Mouse (Mus musculus) E14TG2a.4 (cell line): ENCODE data around the gene Apoa2.

ENCODE experiments used
- CTCF ChIP-seq: conservative IDR thresholded peaks from 2 replicates; pipeline ENCODE4 v1.5.1; 2014; ENCODE audit warnings: low read length
- POU5F1 ChIP-seq: IDR thresholded peaks from 2 replicates; pipeline ENCODE4 v1.6.1; 2014; ENCODE audit warnings: low read length, borderline replicate concordance

DNA sequence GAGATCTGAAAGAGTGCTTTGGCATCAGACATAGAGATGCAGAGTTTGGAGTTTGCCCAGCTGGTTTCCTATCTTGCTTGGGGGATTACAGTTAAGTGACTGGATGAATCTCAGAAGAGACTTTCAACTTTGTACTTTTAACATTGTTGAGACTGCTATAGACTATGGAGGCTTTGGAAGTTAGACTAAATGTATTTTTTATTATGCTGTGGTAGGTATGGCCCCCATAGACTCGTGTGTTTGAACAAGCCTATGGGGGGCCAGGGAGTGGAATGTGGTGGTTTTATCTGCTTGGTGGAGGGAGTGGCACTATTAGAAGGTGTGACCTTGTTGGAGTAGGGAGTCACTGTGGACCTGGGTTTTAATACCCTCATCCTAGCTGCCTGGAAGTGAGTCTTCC is 25.3 kb upstream of the Apoa2 start:
- TF ChIP-seq CTCF (no peak), POU5F1 (no peak)
